Mouse (Mus musculus) CH12.LX (cell line): ENCODE measurements at regions not wholly inside any gene's neighbourhood (a gene's known extent, or its start where the extent isn't known, plus 50 kb on each side); places are given as distances from the start of the nearest gene placed in this dataset.

Experiments used
- DNase-seq: peaks from one replicate; pipeline ENCODE4 v3.0.0-alpha.2; 2013; ENCODE audit errors: extremely low read depth
- H3K27ac ChIP-seq: 2 replicates; pipeline ENCODE4 v1.5.1; 2012; ENCODE audit warnings: low read depth, mild to moderate bottlenecking, control low read depth, moderate library complexity; ENCODE audit not compliant: insufficient read depth
- H3K27me3 ChIP-seq: replicated peaks from 2 replicates; pipeline ENCODE3; 2012; ENCODE audit warnings: inconsistent platforms
- H3K36me3 ChIP-seq, 2 experiments: replicated peaks in 1 of 2; 2 replicates each; pipeline versions ENCODE3 to v1.6.1; 2012; ENCODE audit warnings: inconsistent platforms in 1 of 2, low read length in 1 of 2, mild to moderate bottlenecking in 1 of 2, mixed read lengths in 1 of 2, moderate library complexity in 1 of 2; ENCODE audit not compliant: control insufficient read depth in 1 of 2, insufficient read depth in 1 of 2
- H3K4me1 ChIP-seq, 2 experiments: 2 replicates each; pipeline ENCODE4 v1.6.1; 2012; ENCODE audit warnings: inconsistent platforms in 1 of 2, moderate library complexity in 1 of 2; ENCODE audit not compliant: insufficient read depth in 2 of 2, control insufficient read depth in 1 of 2
- H3K4me2 ChIP-seq: 2 replicates; pipeline ENCODE4 v1.6.1; 2012; ENCODE audit warnings: low read depth, mild to moderate bottlenecking, control low read depth; ENCODE audit not compliant: poor library complexity, insufficient read depth, severe bottlenecking
- H3K4me3 ChIP-seq, 3 experiments: fragments of 150-350 bp in 1 of 3; sonication (generic) in 1 of 3; replicated peaks in 1 of 3; 2 replicates each; pipeline versions ENCODE3 to v1.5.1; 2011 to 2012; ENCODE audit warnings: low read depth in 2 of 3, low read length in 2 of 3, mild to moderate bottlenecking in 2 of 3, moderate library complexity in 2 of 3, control low read depth in 1 of 3, improper control_type of control experiment in 1 of 3, inconsistent platforms in 1 of 3, mixed read lengths in 1 of 3; ENCODE audit not compliant: poor library complexity in 1 of 3
- H3K79me2 ChIP-seq: replicated peaks from 2 replicates; pipeline ENCODE4 v1.6.1; 2012; ENCODE audit warnings: mild to moderate bottlenecking, moderate library complexity; ENCODE audit not compliant: control insufficient read depth, poor library complexity, insufficient read depth, severe bottlenecking; ENCODE audit errors: extremely low read depth
- H3K9ac ChIP-seq: 2 replicates; pipeline ENCODE4 v1.6.1; 2012; ENCODE audit warnings: low read depth, mild to moderate bottlenecking, control low read depth, moderate library complexity; ENCODE audit not compliant: insufficient read depth
- H3K9me3 ChIP-seq: replicated peaks from 2 replicates; pipeline ENCODE3; 2012; ENCODE audit warnings: low read length, inconsistent platforms, mixed read lengths
- CHD2 ChIP-seq: IDR thresholded peaks from 2 replicates; pipeline ENCODE4 v1.6.1; 2011; ENCODE audit warnings: low read length, improper control_type of control experiment
- CTCF ChIP-seq, 2 experiments: IDR thresholded peaks in 1 of 2; conservative IDR thresholded peaks in 1 of 2; 2 replicates each; pipeline ENCODE4 v1.5.1; 2011 to 2012; ENCODE audit warnings: low read depth in 2 of 2, low read length in 2 of 2, improper control_type of control experiment in 1 of 2, inconsistent platforms in 1 of 2, mild to moderate bottlenecking in 1 of 2, moderate library complexity in 1 of 2
- E2F4 ChIP-seq: IDR thresholded peaks from 2 replicates; pipeline ENCODE4 v1.6.1; 2011; ENCODE audit warnings: low read depth, low read length, improper control_type of control experiment; ENCODE audit not compliant: insufficient replicate concordance
- ELF1 ChIP-seq: IDR thresholded peaks from 2 replicates; pipeline ENCODE4 v1.6.1; 2014; ENCODE audit warnings: low read depth, mild to moderate bottlenecking, inconsistent platforms, low read length, improper control_type of control experiment
- EP300 ChIP-seq: IDR thresholded peaks from 2 replicates; pipeline ENCODE4 v1.6.1; 2011; ENCODE audit warnings: low read length, improper control_type of control experiment
- ETS1 ChIP-seq: conservative IDR thresholded peaks from 2 replicates; pipeline ENCODE4 v1.6.1; 2012; ENCODE audit warnings: low read depth, mild to moderate bottlenecking, inconsistent platforms, low read length, improper control_type of control experiment, moderate library complexity
- HCFC1 ChIP-seq: IDR thresholded peaks from 2 replicates; pipeline ENCODE4 v1.6.1; 2012; ENCODE audit warnings: low read depth, mild to moderate bottlenecking, inconsistent platforms, low read length, improper control_type of control experiment
- KAT2A ChIP-seq: IDR thresholded peaks from 2 replicates; pipeline ENCODE4 v1.6.1; 2012; ENCODE audit warnings: low read length, improper control_type of control experiment, inconsistent platforms; ENCODE audit not compliant: insufficient replicate concordance
- MAX ChIP-seq: IDR thresholded peaks from 2 replicates; pipeline ENCODE4 v1.6.1; 2011; ENCODE audit warnings: low read length, improper control_type of control experiment
- MAZ ChIP-seq: IDR thresholded peaks from 2 replicates; pipeline ENCODE4 v1.6.1; 2012; ENCODE audit warnings: low read depth, mild to moderate bottlenecking, inconsistent platforms, low read length, improper control_type of control experiment, moderate library complexity
- MEF2A ChIP-seq: IDR thresholded peaks from 2 replicates; pipeline ENCODE4 v1.6.1; 2014; ENCODE audit warnings: low read depth, mild to moderate bottlenecking, inconsistent platforms, low read length, improper control_type of control experiment, borderline replicate concordance
- MXI1 ChIP-seq: IDR thresholded peaks from 2 replicates; pipeline ENCODE4 v1.6.1; 2011; ENCODE audit warnings: mild to moderate bottlenecking, low read depth, low read length, improper control_type of control experiment
- MYC ChIP-seq: IDR thresholded peaks from 2 replicates; pipeline ENCODE4 v1.6.1; 2011; ENCODE audit warnings: low read depth, mild to moderate bottlenecking, improper control_type of control experiment, low read length
- NELFE ChIP-seq: IDR thresholded peaks from 2 replicates; pipeline ENCODE4 v1.6.1; 2011; ENCODE audit warnings: low read depth, low read length, improper control_type of control experiment
- NRF1 ChIP-seq: IDR thresholded peaks from 2 replicates; pipeline ENCODE4 v1.6.1; 2014; ENCODE audit warnings: low read depth, mild to moderate bottlenecking, inconsistent platforms, low read length, improper control_type of control experiment, moderate library complexity
- POLR2A ChIP-seq: IDR thresholded peaks from 2 replicates; pipeline ENCODE4 v1.6.1; 2011; ENCODE audit warnings: low read depth, mild to moderate bottlenecking, improper control_type of control experiment, low read length
- RAD21 ChIP-seq: IDR thresholded peaks from 2 replicates; pipeline ENCODE4 v1.6.1; 2011; ENCODE audit warnings: low read depth, mild to moderate bottlenecking, low read length, improper control_type of control experiment, moderate library complexity
- SIN3A ChIP-seq: IDR thresholded peaks from 2 replicates; pipeline ENCODE4 v1.6.1; 2012; ENCODE audit warnings: low read length, improper control_type of control experiment, inconsistent platforms
- SMC3 ChIP-seq: IDR thresholded peaks from 2 replicates; pipeline ENCODE4 v1.6.1; 2011; ENCODE audit warnings: low read depth, low read length, improper control_type of control experiment
- TBP ChIP-seq: conservative IDR thresholded peaks from 2 replicates; pipeline ENCODE4 v1.6.1; 2011; ENCODE audit warnings: low read depth, low read length, improper control_type of control experiment
- TCF12 ChIP-seq: IDR thresholded peaks from 2 replicates; pipeline ENCODE4 v1.6.1; 2014; ENCODE audit warnings: low read depth, mild to moderate bottlenecking, inconsistent platforms, low read length, improper control_type of control experiment
- UBTF ChIP-seq: IDR thresholded peaks from 2 replicates; pipeline ENCODE4 v1.6.1; 2012; ENCODE audit warnings: low read depth, mild to moderate bottlenecking, inconsistent platforms, low read length, improper control_type of control experiment, moderate library complexity
- USF2 ChIP-seq: conservative IDR thresholded peaks from 2 replicates; pipeline ENCODE4 v1.6.1; 2011; ENCODE audit warnings: low read depth, low read length, improper control_type of control experiment
- ZC3H11A ChIP-seq: IDR thresholded peaks from 2 replicates; pipeline ENCODE4 v1.6.1; 2012; ENCODE audit warnings: low read depth, mild to moderate bottlenecking, inconsistent platforms, low read length, improper control_type of control experiment
- dilution Hi-C: fragments of 300-500 bp; cut with MboI; formaldehyde crosslinking; loops from 2 replicates; pipeline ENCODE4 v1.14.3; 2020; ENCODE audit warnings: low sequenced_read_pairs; ENCODE audit not compliant: extremely low pct_unique_long_range_greater_than_20kb, extremely low pct_ligation_motif_present
- in situ Hi-C: fragments of 300-500 bp; cut with MboI; formaldehyde crosslinking; loops from 3 replicates; pipeline ENCODE4 v1.14.3; 2019; ENCODE audit warnings: low sequenced_read_pairs, low pct_ligation_motif_present, low pct_unique_long_range_greater_than_20kb, mixed read lengths

DNA sequence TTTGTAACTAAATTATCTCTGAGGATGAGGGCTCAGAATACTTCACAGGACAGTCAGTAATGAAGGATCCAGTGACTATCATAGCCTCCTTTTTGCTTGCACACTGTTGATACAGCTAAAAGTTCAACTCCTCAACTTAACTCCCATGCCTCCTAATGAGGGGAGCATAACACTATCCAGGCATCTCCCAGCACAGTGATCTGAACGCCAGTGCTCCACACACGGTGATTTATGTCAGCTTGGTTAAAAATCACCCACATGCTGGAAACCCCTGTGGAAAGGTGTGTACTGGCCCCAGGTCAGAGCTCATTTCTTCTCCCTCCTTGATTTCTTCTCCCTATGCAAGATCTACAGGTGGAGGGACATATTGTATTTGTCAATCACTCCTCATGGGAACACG is 79.6 kb upstream of the Cenpw start:
- Histone ChIP-seq H3K79me2 (no peaks in the 10 kb centered on the region), H3K4me2 (no peak overlapping the region), H3K4me1 (no peaks in the 10 kb centered on the region), H3K4me3 (no peak overlapping the region), H3K9ac (no peak overlapping the region), H3K27ac (no peak overlapping the region), H3K9me3 (no peaks in the 10 kb centered on the region), H3K36me3 (no peaks in the 10 kb centered on the region), H3K27me3 (no peaks in the 10 kb centered on the region)
- no peak for TF ChIP-seq EP300
- TF ChIP-seq MAX, result no peak
- TF ChIP-seq RAD21, result no peak
- no peak for TF ChIP-seq E2F4
- no peak for TF ChIP-seq KAT2A
- TF ChIP-seq SIN3A, result no peak
- TF ChIP-seq CTCF (conservative IDR thresholded peaks at IDR 0.05 in 1 of 2, IDR thresholded peaks at IDR 0.05 in 1 of 2; ENCODE audit: low read depth in 2 of 2, low read length in 2 of 2), result no peak
- TF ChIP-seq MXI1, result no peak
- no peak for TF ChIP-seq NRF1
- TF ChIP-seq HCFC1, result no peak
- no peak for TF ChIP-seq MEF2A
- no peak for TF ChIP-seq UBTF
- TF ChIP-seq POLR2A, result no peak
- no peak for TF ChIP-seq USF2
- TF ChIP-seq MYC, result no peak
- no peak for TF ChIP-seq MAZ
- no peak for TF ChIP-seq ZC3H11A
- dilution Hi-C loops (no loop called here), in situ Hi-C loops (no loop called here)
- no peak for DNase-seq

DNA sequence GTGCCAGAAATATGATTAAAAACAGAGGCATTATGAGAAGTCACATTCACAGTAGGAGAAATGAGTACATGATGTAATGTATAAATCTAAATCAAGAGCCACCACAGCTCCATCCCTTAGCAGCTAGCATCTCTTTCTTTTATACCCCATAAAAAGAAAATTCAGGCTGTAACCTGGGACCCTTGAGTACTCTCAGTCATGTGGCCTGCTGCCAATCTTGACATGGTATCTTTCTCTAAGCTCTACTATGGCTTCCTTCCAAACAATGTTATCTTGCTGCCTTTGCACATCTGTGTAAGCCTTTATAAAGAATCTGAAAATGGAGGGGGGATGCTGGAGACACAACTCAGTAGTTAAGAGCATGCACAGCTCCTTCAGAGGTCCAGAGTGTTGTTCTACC is 78.6 kb upstream of the Cenpw start:
- H3K4me1 ChIP-seq, result no peaks in the 10 kb centered on the region
- in situ Hi-C loops (no loop called here), dilution Hi-C loops (no loop called here)
- H3K27ac ChIP-seq, result no peak overlapping the region
- H3K27me3 ChIP-seq, result no peaks in the 10 kb centered on the region
- H3K79me2 ChIP-seq, result no peaks in the 10 kb centered on the region
- no peak overlapping the region for H3K9ac ChIP-seq
- no peaks in the 10 kb centered on the region for H3K9me3 ChIP-seq
- no peaks in the 10 kb centered on the region for H3K36me3 ChIP-seq
- no peak overlapping the region for H3K4me2 ChIP-seq
- no peak for TF ChIP-seq MYC
- no peak for TF ChIP-seq CTCF (conservative IDR thresholded peaks at IDR 0.05 in 1 of 2, IDR thresholded peaks at IDR 0.05 in 1 of 2; ENCODE audit: low read depth in 2 of 2, low read length in 2 of 2)
- TF ChIP-seq NELFE, result no peak
- TF ChIP-seq TCF12, result no peak
- TF ChIP-seq MAZ, result no peak
- no peak for TF ChIP-seq E2F4
- no peak for TF ChIP-seq MEF2A
- no peak for TF ChIP-seq ETS1
- TF ChIP-seq SMC3, result no peak
- no peak for TF ChIP-seq ELF1
- TF ChIP-seq USF2, result no peak
- TF ChIP-seq MXI1, result no peak
- TF ChIP-seq TBP, result no peak
- TF ChIP-seq POLR2A, result no peak
- no peak for TF ChIP-seq CHD2
- no peak for DNase-seq
- H3K4me3 ChIP-seq, result no peak overlapping the region
